Mouse (Mus musculus) MEL (cell line): ENCODE data around the gene Olfr1392.

ENCODE experiments used
- BHLHE40 ChIP-seq: IDR thresholded peaks from 2 replicates; pipeline ENCODE4 v1.6.1; 2012; ENCODE audit warnings: low read depth, mild to moderate bottlenecking, inconsistent platforms, low read length, improper control_type of control experiment, borderline replicate concordance
- CHD1 ChIP-seq: IDR thresholded peaks from 2 replicates; pipeline ENCODE4 v1.6.1; 2012; ENCODE audit warnings: low read depth, mild to moderate bottlenecking, inconsistent platforms, low read length, improper control_type of control experiment
- EP300 ChIP-seq, 2 experiments: IDR thresholded peaks; 2 replicates each; pipeline ENCODE4 v1.6.1; 2011; ENCODE audit warnings: improper control_type of control experiment in 2 of 2, low read length in 2 of 2, low read depth in 1 of 2, mild to moderate bottlenecking in 1 of 2
- GATA1 ChIP-seq: IDR thresholded peaks from 2 replicates; pipeline ENCODE4 v1.6.1; 2011; ENCODE audit warnings: low read depth, low read length, improper control_type of control experiment
- JUND ChIP-seq: IDR thresholded peaks from 2 replicates; pipeline ENCODE4 v1.6.1; 2011; ENCODE audit warnings: low read depth, mild to moderate bottlenecking, improper control_type of control experiment, low read length
- MAZ ChIP-seq: IDR thresholded peaks from 2 replicates; pipeline ENCODE4 v1.6.1; 2012; ENCODE audit warnings: low read depth, mild to moderate bottlenecking, inconsistent platforms, low read length, improper control_type of control experiment
- POLR2A ChIP-seq, 2 experiments: IDR thresholded peaks; 2 replicates each; pipeline ENCODE4 v1.6.1; 2011 to 2012; ENCODE audit warnings: low read length in 2 of 2, mild to moderate bottlenecking in 2 of 2, control low read depth in 1 of 2, improper control_type of control experiment in 1 of 2, low read depth in 1 of 2, moderate library complexity in 1 of 2; ENCODE audit not compliant: control insufficient read depth in 1 of 2, insufficient read depth in 1 of 2, poor library complexity in 1 of 2
- POLR2AphosphoS2 ChIP-seq: IDR thresholded peaks from 2 replicates; pipeline ENCODE4 v1.6.1; 2011; ENCODE audit warnings: low read length, improper control_type of control experiment
- TBP ChIP-seq: IDR thresholded peaks from 2 replicates; pipeline ENCODE4 v1.8.0; 2011; ENCODE audit warnings: low read depth, low read length, improper control_type of control experiment
- ZMIZ1 ChIP-seq: IDR thresholded peaks from 2 replicates; pipeline ENCODE4 v1.6.1; 2012; ENCODE audit warnings: low read depth, mild to moderate bottlenecking, inconsistent platforms, low read length, improper control_type of control experiment, moderate library complexity

DNA sequence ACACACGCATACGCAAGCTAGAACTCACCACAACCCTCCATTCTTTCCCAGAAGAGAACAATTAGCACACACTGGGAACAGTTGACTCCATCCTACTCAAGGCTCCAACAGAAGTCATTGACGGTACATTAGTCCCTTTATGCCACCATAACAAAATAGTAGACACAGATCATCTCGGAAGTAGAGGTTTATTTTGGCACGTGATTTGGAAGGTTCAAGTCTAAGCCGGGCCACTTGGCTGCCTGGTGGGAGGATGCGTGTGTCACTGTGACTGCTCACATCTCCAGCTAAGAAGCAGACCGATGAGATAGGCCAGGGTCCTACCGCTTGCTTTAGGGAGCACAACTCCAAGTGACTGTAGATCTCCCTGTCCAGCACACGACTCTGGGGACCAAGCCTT is 17.8 kb upstream of the Olfr1392 start:
- TF ChIP-seq GATA1 (no peak), MAZ (no peak), BHLHE40 (no peak), EP300 (IDR thresholded peaks at IDR 0.05; ENCODE audit: low read depth in 1 of 2, low read length in 2 of 2) (no peak), TBP (no peak), JUND (no peak), POLR2AphosphoS2 (no peak), ZMIZ1 (no peak), POLR2A (IDR thresholded peaks at IDR 0.05; ENCODE audit: control insufficient read depth in 1 of 2, insufficient read depth in 1 of 2, low read depth in 1 of 2, low read length in 2 of 2, poor library complexity in 1 of 2) (no peak), CHD1 (no peak)
